Mouse (Mus musculus): Measurements from ENCODE around the gene Prrx1.

Gene Prrx1

GRCm38 (mm10) chr1:163313101-163313773, at the start of gene Prrx1:
TSS of gene Prrx1 (minus strand) at chr1:163313710.
- peak; percentile 10 to 17 for DNase-seq (ENCODE audit: low spot score in 2 of 2)

- peak; percentile 5 to 18 for DNase-seq (ENCODE audit: low spot score in 2 of 2)
Measured at GRCm38 (mm10) chr1:163362202-163362601, 48.7 kb upstream of the Prrx1 start.

- DNase-seq (ENCODE audit: low spot score in 2 of 2) = no peak
Measured at GRCm38 (mm10) chr1:163361376-163361775, 47.9 kb upstream of the Prrx1 start.

- DNase-seq (ENCODE audit: low spot score in 2 of 2) = no peak
Measured at GRCm38 (mm10) chr1:163360796-163361195, 47.3 kb upstream of the Prrx1 start.

- DNase-seq (ENCODE audit: low spot score in 2 of 2) = no peak
Measured at GRCm38 (mm10) chr1:163359521-163359920, 46.0 kb upstream of the Prrx1 start.

GRCm38 (mm10) chr1:163358165-163358564, 44.7 kb upstream of the Prrx1 start:
- DNase-seq (ENCODE audit: low spot score in 2 of 2) = no peak

GRCm38 (mm10) chr1:163357733-163358132, 44.2 kb upstream of the Prrx1 start:
- no peak for DNase-seq (ENCODE audit: low spot score in 2 of 2)

GRCm38 (mm10) chr1:163356167-163356566, 42.7 kb upstream of the Prrx1 start:
- DNase-seq (ENCODE audit: low spot score in 2 of 2) = no peak

GRCm38 (mm10) chr1:163355626-163356156, 42.2 kb upstream of the Prrx1 start:
- DNase-seq (ENCODE audit: low spot score in 2 of 2) = no peak

GRCm38 (mm10) chr1:163350988-163351387, 37.5 kb upstream of the Prrx1 start:
- DNase-seq (ENCODE audit: low spot score in 2 of 2) = no peak

- DNase-seq (ENCODE audit: low spot score in 2 of 2) = no peak
Measured at GRCm38 (mm10) chr1:163345541-163345940, 32.0 kb upstream of the Prrx1 start.

GRCm38 (mm10) chr1:163344931-163345330, 31.4 kb upstream of the Prrx1 start:
- DNase-seq (ENCODE audit: low spot score in 2 of 2) = no peak

- DNase-seq (ENCODE audit: low spot score in 2 of 2) = no peak
Measured at GRCm38 (mm10) chr1:163339219-163339561, 25.7 kb upstream of the Prrx1 start.

GRCm38 (mm10) chr1:163338525-163339218, 25.2 kb upstream of the Prrx1 start:
- no peak for DNase-seq (ENCODE audit: low spot score in 2 of 2)

GRCm38 (mm10) chr1:163337821-163338220, 24.3 kb upstream of the Prrx1 start:
- no peak for DNase-seq (ENCODE audit: low spot score in 2 of 2)

- no peak for DNase-seq (ENCODE audit: low spot score in 2 of 2)
Measured at GRCm38 (mm10) chr1:163327279-163327678, 13.8 kb upstream of the Prrx1 start.

- DNase-seq (ENCODE audit: low spot score in 2 of 2) = no peak
Measured at GRCm38 (mm10) chr1:163319669-163320571, 6.4 kb upstream of the Prrx1 start.

GRCm38 (mm10) chr1:163316920-163317319, 3.4 kb upstream of the Prrx1 start:
- no peak for DNase-seq (ENCODE audit: low spot score in 2 of 2)

- no peak for DNase-seq (ENCODE audit: low spot score in 2 of 2)
Measured at GRCm38 (mm10) chr1:163314829-163315301, 1.4 kb upstream of the Prrx1 start.

- DNase-seq (ENCODE audit: low spot score in 2 of 2) = peak in 1 of 2 experiments; percentile 17
Measured at GRCm38 (mm10) chr1:163313921-163314725, 613 bp upstream of the Prrx1 start.

Measured in frontal cortex, postnatal 36 days (tissue).